Mouse (Mus musculus) adrenal gland, postnatal 10 days (tissue): ENCODE data around the gene Gabrb3. TPM values are rescaled to one million over a fixed set of nuclear protein-coding genes. Genes with fewer than 3 reads are reported as not detected.
"Not testable (repeated sequence)": the region's sequence is repeated elsewhere in the genome, so short reads cannot be mapped to it uniquely, and the experiment has no call there.

ENCODE experiments used
- DNase-seq: peaks from one replicate; pipeline ENCODE4 v3.0.0; 2021; ENCODE audit warnings: mixed read lengths
- microRNA-seq: library from miRNA; unstranded; fragments of <30 nt; microRNA quantifications from one replicate; pipeline ENCODE4 v1.2.0, GENCODE M21; 2021
- total RNA-seq, 2 experiments: library from RNA; stranded (reverse); gene quantifications; 2 replicates each; pipeline ENCODE4 v1.2.3; 2021

The Gabrb3 gene
- total RNA-seq, 2 experiments from 2014 or later: 6.0 to 8.3 TPM

- no peak for DNase-seq
Measured at GRCm38 (mm10) chr7:57706092-57706491, 286.6 kb downstream of the Gabrb3 start.

- no peak for DNase-seq
Measured at GRCm38 (mm10) chr7:57706976-57707740, 287.7 kb downstream of the Gabrb3 start.

GRCm38 (mm10) chr7:57711709-57712108 lies 292.2 kb downstream of the Gabrb3 start:
- DNase-seq: no peak

DNA sequence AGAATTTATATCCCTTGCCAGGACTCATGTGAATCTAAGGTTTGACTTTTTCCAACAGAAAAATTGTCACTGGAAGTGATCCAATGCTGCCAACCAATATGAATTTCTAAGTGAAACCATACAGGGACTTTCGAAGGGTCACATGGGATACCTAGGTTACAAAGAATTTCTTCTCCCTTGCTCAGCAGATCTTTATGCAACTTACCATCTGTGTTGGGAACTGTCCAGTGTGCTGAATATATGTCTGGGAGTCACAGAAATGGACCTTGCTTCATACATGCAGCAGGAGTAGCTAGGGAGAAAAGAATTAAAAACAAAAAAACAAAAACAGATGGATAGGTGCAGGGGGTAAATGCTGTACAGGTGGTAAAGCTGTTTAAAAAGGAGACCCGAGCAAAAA lies 327.3 kb downstream of the Gabrb3 start:
- DNase-seq: peak; percentile 6

DNA sequence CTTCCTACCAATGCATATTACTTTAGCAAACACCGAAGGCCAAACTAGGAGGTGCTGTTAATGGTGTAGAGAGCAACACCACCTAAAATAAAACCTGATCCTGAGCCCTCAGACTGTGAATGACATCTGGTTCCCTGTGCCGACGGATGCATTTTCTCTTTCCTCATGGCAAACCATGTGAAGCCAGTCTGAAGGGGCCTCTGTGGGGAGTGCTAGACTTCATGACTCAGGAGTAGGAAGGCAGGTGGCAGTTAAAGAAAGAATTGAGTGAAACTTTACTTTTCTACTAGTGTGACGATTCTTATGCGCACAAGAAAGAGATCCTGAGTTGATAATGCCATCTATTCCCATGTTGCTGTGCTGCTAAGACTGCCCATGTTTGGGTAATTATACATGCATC lies 341.0 kb downstream of the Gabrb3 start:
- no peak for DNase-seq

GRCm38 (mm10) chr7:57778754-57779153 lies 359.3 kb downstream of the Gabrb3 start:
- no peak for DNase-seq

DNA sequence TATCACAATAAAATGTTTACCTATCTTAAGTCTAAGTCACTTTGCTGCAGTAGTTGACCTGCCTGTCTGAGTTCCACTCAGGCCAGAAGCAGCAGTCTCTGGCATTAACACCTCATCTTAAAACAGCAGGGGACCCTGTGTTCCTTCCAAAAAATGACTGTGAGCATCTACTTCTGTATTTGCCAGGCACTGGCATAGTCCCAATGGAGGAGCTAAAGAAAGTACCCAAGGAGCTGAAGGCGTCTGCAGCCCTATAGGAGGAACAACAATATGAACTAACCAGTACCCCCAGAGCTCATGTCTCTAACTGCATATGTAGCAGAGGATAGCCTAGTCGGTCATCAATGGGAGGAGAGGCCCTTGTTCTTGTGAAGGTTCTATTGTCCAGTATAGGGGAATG lies 366.6 kb downstream of the Gabrb3 start:
- not testable (repeated sequence) for DNase-seq

GRCm38 (mm10) chr7:57787520-57787919 lies 368.0 kb downstream of the Gabrb3 start:
- DNase-seq: no peak

DNA sequence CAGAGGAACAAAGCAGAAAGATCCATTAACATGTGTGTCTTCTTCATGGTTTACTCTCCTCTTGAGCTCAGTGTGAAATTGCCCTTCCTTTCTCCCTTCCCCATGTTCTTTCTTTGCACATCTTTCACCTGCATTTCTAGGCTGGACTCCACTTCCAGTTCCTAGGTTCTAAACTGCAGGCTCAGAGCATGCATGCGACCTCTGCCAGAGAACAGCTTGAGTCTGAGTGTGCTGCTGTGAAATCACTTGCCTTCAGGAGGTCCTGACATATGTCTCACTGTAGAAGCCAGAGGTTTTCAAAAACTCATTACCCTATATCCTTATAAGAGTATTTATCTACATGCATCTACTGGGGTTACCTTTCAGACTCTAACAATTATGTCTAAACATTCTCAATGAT lies 383.8 kb downstream of the Gabrb3 start:
- DNase-seq: no peak

GRCm38 (mm10) chr7:57813716-57814115 lies 394.2 kb downstream of the Gabrb3 start:
- DNase-seq: no peak

DNA sequence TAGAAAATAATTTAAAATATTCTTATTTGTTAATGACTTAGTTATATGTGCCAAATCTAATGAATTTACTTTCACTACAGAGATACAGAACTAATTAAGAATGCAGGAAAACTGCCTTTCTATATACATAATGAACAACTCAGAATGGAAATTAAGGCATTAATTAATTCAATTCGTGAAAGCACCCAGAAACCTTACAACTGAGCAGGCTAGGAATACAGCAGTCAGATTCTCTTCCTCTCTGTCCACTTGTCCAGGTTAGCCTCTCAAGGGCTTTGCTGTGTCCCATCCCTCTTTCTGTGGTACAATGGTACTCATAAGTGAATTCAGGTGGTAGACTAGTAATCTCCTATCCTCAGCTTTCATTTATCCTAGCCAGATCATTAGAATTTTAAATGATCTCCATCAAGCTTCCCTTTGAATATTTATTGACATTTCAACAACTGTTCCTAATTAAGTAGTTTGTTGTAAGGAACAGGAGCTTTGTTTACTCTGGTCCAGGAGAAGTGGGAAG lies 422.9 kb downstream of the Gabrb3 start:
- DNase-seq: no peak

DNA sequence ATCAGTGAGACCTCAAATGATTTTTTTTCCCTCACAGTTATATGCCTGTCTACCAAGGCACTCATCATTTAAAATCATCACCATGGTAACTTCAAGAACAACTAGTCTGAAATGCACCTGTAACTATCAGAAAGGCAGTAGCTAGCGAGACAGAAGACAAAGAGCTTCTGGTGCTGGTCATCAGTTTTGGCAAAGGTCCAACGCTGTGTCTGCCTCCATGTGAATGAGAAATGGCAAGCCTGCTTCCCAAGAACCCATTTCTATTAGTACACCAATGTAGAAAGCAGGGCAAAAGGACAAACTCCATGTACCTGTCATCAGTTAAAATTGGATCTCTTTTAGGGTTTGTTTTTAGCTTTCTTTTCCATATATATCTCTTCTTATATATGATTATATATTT lies 448.5 kb downstream of the Gabrb3 start:
- peak; percentile 8 for DNase-seq

Small RNA genes within 50 kb of the gene (microRNA-seq; reads per million reads assigned to microRNA genes)
- not detected for gene Mir6389

Other genes starting within 250 kb of the Gabrb3 start
- 1 to 10 TPM; 1.5 to 2.0 TPM for gene Gabrg3, start 32.5 kb upstream of the Gabrb3 start, total RNA-seq
- gene Gabra5, start 90.4 kb downstream of the Gabrb3 start, total RNA-seq: under 1 TPM; 0.15 to 0.33 TPM